Mouse (Mus musculus) kidney, embryonic 14.5 days (tissue): ENCODE results near the gene Tbxas1. TPM values are rescaled to one million over a fixed set of nuclear protein-coding genes. Genes with fewer than 3 reads are reported as not detected.

Source experiments
- ATAC-seq: fragments of 200-750 bp; cut with Nextera tagmentation; 2 replicates; pipeline ENCODE4 v1.8.0; 2017; ENCODE audit warnings: moderate number of reproducible peaks, mild to moderate bottlenecking, moderate TSS enrichment, moderate library complexity; ENCODE audit not compliant: low FRiP score, low TSS enrichment
- H3K27ac ChIP-seq: fragments of 300-500 bp; sonication (generic); 2 replicates; pipeline ENCODE4 v1.5.1; 2014; ENCODE audit warnings: low read depth, mild to moderate bottlenecking, low read length, moderate library complexity, mixed read lengths
- H3K27me3 ChIP-seq: fragments of 300-500 bp; sonication (generic); 2 replicates; pipeline ENCODE4 v1.6.1; 2014; ENCODE audit warnings: mild to moderate bottlenecking, low read length; ENCODE audit not compliant: control insufficient read depth, insufficient read depth
- H3K36me3 ChIP-seq: fragments of 300-500 bp; sonication (generic); 2 replicates; pipeline ENCODE4 v1.6.1; 2014; ENCODE audit warnings: low read length, mixed read lengths; ENCODE audit not compliant: control insufficient read depth, insufficient read depth
- H3K4me1 ChIP-seq: fragments of 300-500 bp; sonication (generic); 2 replicates; pipeline ENCODE4 v1.6.1; 2014; ENCODE audit warnings: low read length, mixed read lengths; ENCODE audit not compliant: control insufficient read depth, insufficient read depth
- H3K4me2 ChIP-seq: fragments of 300-500 bp; sonication (generic); replicated peaks from 2 replicates; pipeline ENCODE4 v1.6.1; 2014; ENCODE audit warnings: low read depth, mild to moderate bottlenecking, low read length
- H3K4me3 ChIP-seq: fragments of 300-500 bp; sonication (generic); 2 replicates; pipeline ENCODE4 v1.5.1; 2014; ENCODE audit warnings: mild to moderate bottlenecking, low read length
- H3K9ac ChIP-seq: fragments of 300-500 bp; sonication (generic); 2 replicates; pipeline ENCODE4 v1.6.1; 2014; ENCODE audit warnings: low read depth, mild to moderate bottlenecking, low read length, moderate library complexity
- H3K9me3 ChIP-seq: fragments of 300-500 bp; sonication (generic); 2 replicates; pipeline ENCODE4 v1.6.1; 2016; ENCODE audit warnings: low read length; ENCODE audit not compliant: control insufficient read depth
- WGBS: fragments of 180-500 bp; shearing (Covaris S2); extraction: QIAGEN DNeasy Blood & Tissue Kit; methylation state at CpG from one replicate; pipeline ENCODE4 v1.1.7; 2014; 5-methylcytosine and 5-hydroxymethylcytosine counted together
- polyA plus RNA-seq: library from polyadenylated mRNA; unstranded; fragments of >200 nt; fragmentation: Nextera tagmentation; extraction: Ambion mirVana; gene quantifications from 2 replicates; pipeline ENCODE4 v1.2.1, GENCODE M21; 2014

The Tbxas1 gene
- polyA plus RNA-seq, 1 experiment from 2014 or later = 3.3 TPM

- 60% methylated on average over 5 of the region's 5 CpGs for WGBS
- Histone ChIP-seq H3K4me2 (no peak overlapping the region), H3K27ac (no peak overlapping the region), H3K27me3 (no peaks in the 10 kb centered on the region), H3K4me3 (no peak overlapping the region), H3K9ac (no peak overlapping the region), H3K36me3 (peaks cover 10% of the 10 kb centered on the region; the same call in 1 of the 2 replicates), H3K4me1 (no peaks in the 10 kb centered on the region), H3K9me3 (peaks cover under 1% of the 10 kb centered on the region; the same call in 1 of the 2 replicates)
- ATAC-seq = no peak
Observed at GRCm38 (mm10) chr6:39132556-39132955, 257.4 kb downstream of the Tbxas1 start.

Other genes with a start within 250 kb of the Tbxas1 start
- 0.24 and 0.46 TPM in 2 replicates for gene Klrg2, start 238.2 kb upstream of the Tbxas1 start, polyA plus RNA-seq
- 1.1 and 1.3 TPM in 2 replicates for gene Clec2l, start 212.3 kb upstream of the Tbxas1 start, polyA plus RNA-seq
- 31.0 and 33.6 TPM in 2 replicates for gene Hipk2, start 761 bp downstream of the Tbxas1 start, polyA plus RNA-seq
- gene Parp12, start 242.9 kb downstream of the Tbxas1 start, polyA plus RNA-seq = 3.7 and 7.4 TPM in 2 replicates